Mouse (Mus musculus) forebrain, postnatal 0 days (tissue): ENCODE data around the gene Gm21800. TPM values are rescaled to one million over a fixed set of nuclear protein-coding genes. Genes with fewer than 3 reads are reported as not detected.
"Not testable (repeated sequence)": the region's sequence is repeated elsewhere in the genome, so short reads cannot be mapped to it uniquely, and the experiment has no call there.

Experiments
- ATAC-seq: fragments of 200-750 bp; cut with Nextera tagmentation; 2 replicates; pipeline ENCODE4 v1.8.0; 2017; ENCODE audit warnings: mild to moderate bottlenecking, moderate library complexity
- DNase-seq: peaks from one replicate; pipeline ENCODE4 v3.0.0-alpha.2; 2015
- H3K27ac ChIP-seq: fragments of 300-500 bp; sonication (generic); 2 replicates; pipeline ENCODE4 v1.5.1; 2014; ENCODE audit warnings: low read depth, mild to moderate bottlenecking, antibody characterized with exemption, low read length, moderate library complexity, mixed read lengths
- H3K27me3 ChIP-seq: fragments of 300-500 bp; sonication (generic); 2 replicates; pipeline ENCODE4 v1.6.1; 2014; ENCODE audit warnings: mild to moderate bottlenecking, low read length, mixed read lengths; ENCODE audit not compliant: insufficient read depth
- H3K36me3 ChIP-seq: fragments of 300-500 bp; sonication (generic); 2 replicates; pipeline ENCODE4 v1.6.1; 2014; ENCODE audit warnings: mild to moderate bottlenecking, moderate library complexity; ENCODE audit not compliant: insufficient read depth
- H3K4me1 ChIP-seq: fragments of 300-500 bp; sonication (generic); 2 replicates; pipeline ENCODE4 v1.6.1; 2014; ENCODE audit warnings: antibody characterized with exemption; ENCODE audit not compliant: insufficient read depth
- H3K4me2 ChIP-seq: fragments of 300-500 bp; sonication (generic); 2 replicates; pipeline ENCODE4 v1.6.1; 2014; ENCODE audit warnings: low read depth, mild to moderate bottlenecking, moderate library complexity
- H3K4me3 ChIP-seq: fragments of 300-500 bp; sonication (generic); 2 replicates; pipeline ENCODE4 v1.5.1; 2014; ENCODE audit warnings: low read depth, low read length, mixed read lengths
- H3K9ac ChIP-seq: fragments of 300-500 bp; sonication (generic); 2 replicates; pipeline ENCODE4 v1.6.1; 2014; ENCODE audit warnings: mild to moderate bottlenecking
- H3K9me3 ChIP-seq: fragments of 300-500 bp; sonication (generic); 2 replicates; pipeline ENCODE4 v1.6.1; 2016; ENCODE audit warnings: low read length
- WGBS: fragments of 180-500 bp; shearing (Covaris S2); extraction: QIAGEN DNeasy Blood & Tissue Kit; methylation state at CpG from one replicate; pipeline ENCODE4 v1.1.7; 2014; 5-methylcytosine and 5-hydroxymethylcytosine counted together
- polyA plus RNA-seq: library from polyadenylated mRNA; unstranded; fragments of >200 nt; fragmentation: Nextera tagmentation; extraction: Ambion mirVana; gene quantifications from 2 replicates; pipeline ENCODE4 v1.2.1, GENCODE M21; 2015
- total RNA-seq: library from RNA; depleted of rRNA; stranded (reverse); fragments of >200 nt; gene quantifications from 2 replicates; pipeline ENCODE4 v1.2.3, GENCODE M21; 2014; rRNA removed

The Gm21800 gene
- not detected in 2 replicates for total RNA-seq
- not detected in 2 replicates for polyA plus RNA-seq

GRCm38 (mm10) chrY:41406198-41406597 is at the start of gene Gm21800:
Gm21800 (plus strand) TSS chrY:41406498.
- H3K27me3 ChIP-seq, H3K4me2 ChIP-seq, H3K9ac ChIP-seq, H3K4me3 ChIP-seq, DNase-seq, H3K9me3 ChIP-seq, H3K27ac ChIP-seq, H3K4me1 ChIP-seq, H3K36me3 ChIP-seq, ATAC-seq: not testable (repeated sequence)
- 60% methylated on average over 1 of the region's 3 CpGs for WGBS
